Mouse (Mus musculus): ENCODE results near the gene Cadps.

- TF ChIP-seq POLR2A (IDR thresholded peaks at IDR 0.05; ENCODE audit: extremely low read depth, insufficient read depth, low read length) (no peak), CTCF (IDR thresholded peaks at IDR 0.05; ENCODE audit: low read depth, low read length) (no peak)
Measured at GRCm38 (mm10) chr14:12839471-12839870, 16.6 kb upstream of the Cadps start.
